Mouse (Mus musculus) lung, embryonic 16.5 days (tissue): ENCODE data around the gene St6galnac3. TPM values are rescaled to one million over a fixed set of nuclear protein-coding genes. Genes with fewer than 3 reads are reported as not detected.
"Not testable (repeated sequence)": the region's sequence is repeated elsewhere in the genome, so short reads cannot be mapped to it uniquely, and the experiment has no call there.

Experiments
- ATAC-seq: fragments of 200-750 bp; cut with Nextera tagmentation; 2 replicates; pipeline ENCODE4 v1.8.0; 2017; ENCODE audit warnings: low read depth, mild to moderate bottlenecking, moderate library complexity
- H3K27ac ChIP-seq: fragments of 300-500 bp; sonication (generic); 2 replicates; pipeline ENCODE4 v1.5.1; 2014; ENCODE audit warnings: mild to moderate bottlenecking, control low read depth, low read length
- H3K27me3 ChIP-seq: fragments of 300-500 bp; sonication (generic); 2 replicates; pipeline ENCODE4 v1.6.1; 2014; ENCODE audit warnings: low read depth, low read length, mixed read lengths; ENCODE audit not compliant: control insufficient read depth, insufficient read depth
- H3K36me3 ChIP-seq: fragments of 300-500 bp; sonication (generic); 2 replicates; pipeline ENCODE4 v1.6.1; 2014; ENCODE audit warnings: low read length; ENCODE audit not compliant: control insufficient read depth, insufficient read depth
- H3K4me1 ChIP-seq: fragments of 300-500 bp; sonication (generic); replicated peaks from 2 replicates; pipeline ENCODE4 v1.6.1; 2014; ENCODE audit warnings: low read length, mixed read lengths; ENCODE audit not compliant: control insufficient read depth, insufficient read depth
- H3K4me2 ChIP-seq: fragments of 300-500 bp; sonication (generic); 2 replicates; pipeline ENCODE4 v1.6.1; 2014; ENCODE audit warnings: low read depth, low read length, control low read depth
- H3K4me3 ChIP-seq: fragments of 300-500 bp; sonication (generic); 2 replicates; pipeline ENCODE4 v1.5.1; 2014; ENCODE audit warnings: mild to moderate bottlenecking, low read length, control low read depth
- H3K9ac ChIP-seq: fragments of 300-500 bp; sonication (generic); 2 replicates; pipeline ENCODE4 v1.6.1; 2014; ENCODE audit warnings: low read length, control low read depth
- H3K9me3 ChIP-seq: fragments of 300-500 bp; sonication (generic); 2 replicates; pipeline ENCODE4 v1.6.1; 2016; ENCODE audit warnings: low read length; ENCODE audit not compliant: control insufficient read depth
- WGBS: fragments of 180-500 bp; shearing (Covaris S2); extraction: QIAGEN DNeasy Blood & Tissue Kit; methylation state at CpG from one replicate; pipeline ENCODE4 v1.1.7; 2014; 5-methylcytosine and 5-hydroxymethylcytosine counted together
- polyA plus RNA-seq: library from polyadenylated mRNA; unstranded; fragments of >200 nt; fragmentation: Nextera tagmentation; extraction: Ambion mirVana; gene quantifications from 2 replicates; pipeline ENCODE4 v1.2.1, GENCODE M21; 2015

The St6galnac3 gene
- polyA plus RNA-seq, 1 experiment from 2014 or later = 28.4 TPM

- Histone ChIP-seq H3K4me3 (no peak overlapping the region), H3K27ac (no peak overlapping the region), H3K9ac (no peak overlapping the region), H3K4me1 (peaks cover 6% of the 10 kb centered on the region; the same call in 1 of the 2 replicates), H3K27me3 (no peaks in the 10 kb centered on the region), H3K4me2 (no peak overlapping the region), H3K9me3 (no peaks in the 10 kb centered on the region), H3K36me3 (no peaks in the 10 kb centered on the region)
- peak; percentile 84 for ATAC-seq
- 66% methylated on average over 9 of the region's 9 CpGs for WGBS
Observed at GRCm38 (mm10) chr3:153394224-153394623, 330.8 kb downstream of the St6galnac3 start.

GRCm38 (mm10) chr3:153391451-153391850, 333.5 kb downstream of the St6galnac3 start:
- not testable (repeated sequence) for H3K4me3 ChIP-seq, H3K27me3 ChIP-seq, H3K36me3 ChIP-seq, H3K4me2 ChIP-seq, ATAC-seq, H3K9me3 ChIP-seq, H3K27ac ChIP-seq, H3K4me1 ChIP-seq, H3K9ac ChIP-seq
- 100% methylated on average over 1 of the region's 1 CpGs for WGBS

GRCm38 (mm10) chr3:153384651-153385050, 340.3 kb downstream of the St6galnac3 start:
- not testable (repeated sequence) for ATAC-seq, H3K36me3 ChIP-seq, H3K27ac ChIP-seq, H3K9me3 ChIP-seq, H3K9ac ChIP-seq, H3K4me2 ChIP-seq, H3K4me3 ChIP-seq, H3K27me3 ChIP-seq, H3K4me1 ChIP-seq
- 80% methylated on average over 5 of the region's 5 CpGs for WGBS

- Histone ChIP-seq H3K9me3 (no peaks in the 10 kb centered on the region), H3K27ac (no peak overlapping the region), H3K4me2 (no peak overlapping the region), H3K27me3 (no peaks in the 10 kb centered on the region), H3K4me1 (no peaks in the 10 kb centered on the region), H3K9ac (no peak overlapping the region), H3K36me3 (no peaks in the 10 kb centered on the region), H3K4me3 (no peak overlapping the region)
- no peak for ATAC-seq
- 95% methylated on average over 2 of the region's 2 CpGs for WGBS
Observed at GRCm38 (mm10) chr3:153383656-153384055, 341.3 kb downstream of the St6galnac3 start.

- no peak for ATAC-seq
- WGBS = 83% methylated on average over 10 of the region's 10 CpGs
Observed at GRCm38 (mm10) chr3:153365057-153365755, 359.8 kb downstream of the St6galnac3 start.

GRCm38 (mm10) chr3:153364366-153364765, 360.6 kb downstream of the St6galnac3 start:
- H3K36me3 ChIP-seq = no peaks in the 10 kb centered on the region
- no peak overlapping the region for H3K9ac ChIP-seq
- H3K4me3 ChIP-seq = no peak overlapping the region
- 89% methylated on average over 3 of the region's 3 CpGs for WGBS
- H3K4me2 ChIP-seq = no peak overlapping the region
- no peak for ATAC-seq
- H3K9me3 ChIP-seq = no peaks in the 10 kb centered on the region
- no peaks in the 10 kb centered on the region for H3K4me1 ChIP-seq
- no peaks in the 10 kb centered on the region for H3K27me3 ChIP-seq
- H3K27ac ChIP-seq = no peak overlapping the region

More at GRCm38 (mm10) chr3:153365057-153365755, 359.8 kb downstream of the St6galnac3 start:
- H3K4me1 ChIP-seq = no peaks in the 10 kb centered on the region
- H3K27ac ChIP-seq = no peak overlapping the region
- no peaks in the 10 kb centered on the region for H3K27me3 ChIP-seq
- no peak overlapping the region for H3K4me2 ChIP-seq
- H3K36me3 ChIP-seq = no peaks in the 10 kb centered on the region
- no peak overlapping the region for H3K4me3 ChIP-seq
- no peak overlapping the region for H3K9ac ChIP-seq
- no peaks in the 10 kb centered on the region for H3K9me3 ChIP-seq

GRCm38 (mm10) chr3:153359966-153360365, 365.0 kb downstream of the St6galnac3 start:
- H3K27me3 ChIP-seq = no peaks in the 10 kb centered on the region
- no peak overlapping the region for H3K9ac ChIP-seq
- no peak overlapping the region for H3K4me3 ChIP-seq
- H3K9me3 ChIP-seq = no peaks in the 10 kb centered on the region
- H3K4me1 ChIP-seq = no peaks in the 10 kb centered on the region
- no peaks in the 10 kb centered on the region for H3K36me3 ChIP-seq
- H3K4me2 ChIP-seq = no peak overlapping the region
- no peak for ATAC-seq
- H3K27ac ChIP-seq = no peak overlapping the region
- WGBS = 87% methylated on average over 3 of the region's 3 CpGs

GRCm38 (mm10) chr3:153356071-153356470, 368.9 kb downstream of the St6galnac3 start:
- Histone ChIP-seq H3K27me3 (no peaks in the 10 kb centered on the region), H3K36me3 (no peaks in the 10 kb centered on the region), H3K9ac (no peak overlapping the region), H3K4me2 (no peak overlapping the region), H3K27ac (no peak overlapping the region), H3K4me1 (no peaks in the 10 kb centered on the region), H3K4me3 (no peak overlapping the region), H3K9me3 (no peaks in the 10 kb centered on the region)
- 61% methylated on average over 1 of the region's 1 CpGs for WGBS
- no peak for ATAC-seq

GRCm38 (mm10) chr3:153354988-153355297, 370.0 kb downstream of the St6galnac3 start:
- Histone ChIP-seq H3K4me2 (no peak overlapping the region), H3K36me3 (no peaks in the 10 kb centered on the region), H3K27ac (no peak overlapping the region), H3K9ac (no peak overlapping the region), H3K4me3 (no peak overlapping the region), H3K27me3 (no peaks in the 10 kb centered on the region), H3K4me1 (no peaks in the 10 kb centered on the region), H3K9me3 (no peaks in the 10 kb centered on the region)
- ATAC-seq = no peak
- 71% methylated on average over 3 of the region's 3 CpGs for WGBS
